Mouse (Mus musculus): Measurements from ENCODE around the gene Cat. TPM values are rescaled to one million over a fixed set of nuclear protein-coding genes. Genes with fewer than 3 reads are reported as not detected.

The Cat gene
- 44.3 and 49.5 TPM in 2 replicates for total RNA-seq (2017)

GRCm38 (mm10) chr2:103484617-103485401 is at the start of gene Cat:
Gene Cat (minus strand): TSS chr2:103485160.
- ATAC-seq (replicated peaks; ENCODE audit: low read depth, poor library complexity, severe bottlenecking) = peak; percentile 92

- no peak for ATAC-seq (replicated peaks; ENCODE audit: low read depth, poor library complexity, severe bottlenecking)
These were observed 40.6 kb upstream of the Cat start for GRCm38 (mm10) chr2:103525596-103525995.

- no peak for ATAC-seq (replicated peaks; ENCODE audit: low read depth, poor library complexity, severe bottlenecking)
These were observed 31.5 kb upstream of the Cat start for GRCm38 (mm10) chr2:103516472-103516871.

GRCm38 (mm10) chr2:103515513-103516180 is 30.7 kb upstream of the Cat start:
- no peak for ATAC-seq (replicated peaks; ENCODE audit: low read depth, poor library complexity, severe bottlenecking)

- ATAC-seq (replicated peaks; ENCODE audit: low read depth, poor library complexity, severe bottlenecking) = no peak
These were observed 27.3 kb upstream of the Cat start for GRCm38 (mm10) chr2:103512066-103512795.

- no peak for ATAC-seq (replicated peaks; ENCODE audit: low read depth, poor library complexity, severe bottlenecking)
These were observed 26.7 kb upstream of the Cat start for GRCm38 (mm10) chr2:103511631-103512030.

GRCm38 (mm10) chr2:103511042-103511441 is 26.1 kb upstream of the Cat start:
- ATAC-seq (replicated peaks; ENCODE audit: low read depth, poor library complexity, severe bottlenecking) = no peak

GRCm38 (mm10) chr2:103507651-103508050 is 22.7 kb upstream of the Cat start:
- no peak for ATAC-seq (replicated peaks; ENCODE audit: low read depth, poor library complexity, severe bottlenecking)

GRCm38 (mm10) chr2:103505956-103506355 is 21.0 kb upstream of the Cat start:
- no peak for ATAC-seq (replicated peaks; ENCODE audit: low read depth, poor library complexity, severe bottlenecking)

- no peak for ATAC-seq (replicated peaks; ENCODE audit: low read depth, poor library complexity, severe bottlenecking)
These were observed 19.5 kb upstream of the Cat start for GRCm38 (mm10) chr2:103504463-103504862.

GRCm38 (mm10) chr2:103500769-103501168 is 15.8 kb upstream of the Cat start:
- ATAC-seq (replicated peaks; ENCODE audit: low read depth, poor library complexity, severe bottlenecking) = no peak

- ATAC-seq (replicated peaks; ENCODE audit: low read depth, poor library complexity, severe bottlenecking) = peak; percentile 54; the same call in 1 of the 2 replicates
These were observed 10.9 kb upstream of the Cat start for GRCm38 (mm10) chr2:103495633-103496418.

GRCm38 (mm10) chr2:103493827-103494226 is 8.9 kb upstream of the Cat start:
- no peak for ATAC-seq (replicated peaks; ENCODE audit: low read depth, poor library complexity, severe bottlenecking)

GRCm38 (mm10) chr2:103492526-103492925 is 7.6 kb upstream of the Cat start:
- no peak for ATAC-seq (replicated peaks; ENCODE audit: low read depth, poor library complexity, severe bottlenecking)

- ATAC-seq (replicated peaks; ENCODE audit: low read depth, poor library complexity, severe bottlenecking) = no peak
These were observed 907 bp downstream of the Cat start for GRCm38 (mm10) chr2:103483986-103484520.

GRCm38 (mm10) chr2:103483289-103483985 is 1.5 kb downstream of the Cat start:
- ATAC-seq (replicated peaks; ENCODE audit: low read depth, poor library complexity, severe bottlenecking) = no peak

- ATAC-seq (replicated peaks; ENCODE audit: low read depth, poor library complexity, severe bottlenecking) = no peak
These were observed 3.4 kb downstream of the Cat start for GRCm38 (mm10) chr2:103481314-103482231.

- ATAC-seq (replicated peaks; ENCODE audit: low read depth, poor library complexity, severe bottlenecking) = no peak
These were observed 4.1 kb downstream of the Cat start for GRCm38 (mm10) chr2:103480871-103481270.

Measured in common myeloid progenitor, adult 5-6 weeks (primary cell).